Mouse (Mus musculus) cerebellum, adult 11-12 months (tissue): Measurements from ENCODE around the gene Fxr2.
"Not testable (repeated sequence)": the region's sequence is repeated elsewhere in the genome, so short reads cannot be mapped to it uniquely, and the experiment has no call there.

Source experiments
- DNase-seq: peaks from one replicate; pipeline ENCODE4 v3.0.0; 2022

Gene Fxr2

DNA sequence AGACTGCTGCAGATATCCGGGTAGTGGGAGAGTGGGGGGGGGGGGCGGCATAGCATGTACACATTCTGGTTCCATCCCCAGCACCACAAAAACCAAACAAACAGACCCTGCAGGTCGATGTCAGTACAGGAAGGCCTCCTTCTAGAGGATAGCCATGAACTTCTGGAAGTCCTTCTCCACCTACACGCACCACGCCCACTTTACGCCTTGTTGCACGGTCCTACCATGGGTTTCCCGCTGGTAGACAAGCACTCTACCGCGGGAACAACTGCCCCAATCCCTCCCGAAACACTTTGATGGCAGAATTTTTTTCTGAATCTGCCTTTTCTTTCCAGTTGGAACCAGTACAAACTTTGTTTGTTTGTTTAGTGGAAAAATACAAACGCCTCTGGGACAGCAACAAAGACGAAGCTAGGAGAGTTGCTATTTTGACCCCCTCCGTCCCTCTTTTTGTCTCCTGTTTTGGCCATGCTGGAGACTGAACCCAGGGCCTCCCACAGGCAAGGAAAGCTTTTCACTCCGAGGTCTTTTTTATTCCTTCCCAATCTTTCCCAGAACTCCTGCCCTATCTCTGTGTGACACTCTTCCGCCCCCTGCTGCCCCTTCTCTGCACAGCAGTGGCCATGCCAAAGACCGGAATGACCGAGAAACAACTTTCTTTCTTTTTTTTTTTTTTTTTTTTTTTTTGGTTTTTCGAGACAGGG lies 19.1 kb upstream of the Fxr2 start:
- DNase-seq = peak; percentile 79

DNA sequence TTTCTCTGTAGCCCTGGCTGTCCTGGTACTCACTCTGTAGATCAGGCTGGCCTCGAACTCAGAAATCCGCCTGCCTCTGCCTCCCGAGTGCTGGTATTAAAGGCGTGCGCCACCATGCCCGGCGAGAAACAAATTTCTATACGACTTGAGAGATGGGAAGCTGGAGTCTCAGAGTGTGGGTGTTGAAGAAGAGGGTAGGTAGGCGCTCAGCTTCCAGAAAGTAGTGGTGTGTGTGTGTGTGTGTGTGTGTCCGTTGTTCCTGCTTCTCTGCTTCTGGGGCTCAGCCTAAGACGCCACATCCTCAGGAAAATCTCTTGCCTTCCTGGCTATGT lies 18.6 kb upstream of the Fxr2 start:
- not testable (repeated sequence) for DNase-seq

DNA sequence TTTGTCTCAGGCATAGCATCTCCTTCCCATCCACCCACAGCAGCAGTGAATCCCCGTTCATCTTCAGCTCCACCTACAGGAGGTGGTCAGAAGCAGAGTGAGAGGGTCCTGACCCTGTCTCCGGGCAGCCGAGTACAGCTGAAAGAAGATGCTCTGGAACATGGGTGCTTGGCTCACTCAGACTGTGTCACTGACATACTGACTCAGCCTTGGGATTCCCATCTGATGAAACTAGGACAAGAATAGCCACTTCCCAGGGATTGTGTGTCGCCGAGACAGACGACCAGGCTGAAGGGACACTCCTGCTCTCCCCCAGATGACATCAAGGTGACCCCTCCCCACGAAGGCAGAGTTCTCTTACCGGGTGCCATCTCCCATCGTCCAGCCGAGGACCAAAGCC lies 16.0 kb upstream of the Fxr2 start:
- no peak for DNase-seq

DNA sequence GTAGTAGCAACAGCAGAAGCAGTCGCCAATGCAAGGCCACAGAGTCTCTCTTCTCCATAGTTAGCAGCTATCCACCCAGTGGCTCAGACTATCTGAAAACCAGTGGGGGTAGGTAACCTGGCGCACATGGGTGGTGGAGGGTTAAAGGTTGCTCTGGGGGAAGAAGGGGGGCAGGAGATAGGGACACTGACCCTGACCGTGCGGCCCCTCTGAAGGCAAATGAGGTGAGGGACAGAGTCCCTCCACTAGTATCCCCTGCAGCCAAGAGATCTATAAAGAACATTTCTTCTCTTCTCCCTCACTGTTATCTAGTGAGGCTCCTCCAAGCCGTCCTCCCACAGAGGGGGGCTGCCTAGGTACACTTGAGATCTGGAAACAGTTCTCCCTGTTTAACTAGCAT lies 15.0 kb upstream of the Fxr2 start, which contains the start of gene Shbg:
Shbg (minus strand) TSS at position 101 of the 400 bp plus-strand sequence.
- no peak for DNase-seq

DNA sequence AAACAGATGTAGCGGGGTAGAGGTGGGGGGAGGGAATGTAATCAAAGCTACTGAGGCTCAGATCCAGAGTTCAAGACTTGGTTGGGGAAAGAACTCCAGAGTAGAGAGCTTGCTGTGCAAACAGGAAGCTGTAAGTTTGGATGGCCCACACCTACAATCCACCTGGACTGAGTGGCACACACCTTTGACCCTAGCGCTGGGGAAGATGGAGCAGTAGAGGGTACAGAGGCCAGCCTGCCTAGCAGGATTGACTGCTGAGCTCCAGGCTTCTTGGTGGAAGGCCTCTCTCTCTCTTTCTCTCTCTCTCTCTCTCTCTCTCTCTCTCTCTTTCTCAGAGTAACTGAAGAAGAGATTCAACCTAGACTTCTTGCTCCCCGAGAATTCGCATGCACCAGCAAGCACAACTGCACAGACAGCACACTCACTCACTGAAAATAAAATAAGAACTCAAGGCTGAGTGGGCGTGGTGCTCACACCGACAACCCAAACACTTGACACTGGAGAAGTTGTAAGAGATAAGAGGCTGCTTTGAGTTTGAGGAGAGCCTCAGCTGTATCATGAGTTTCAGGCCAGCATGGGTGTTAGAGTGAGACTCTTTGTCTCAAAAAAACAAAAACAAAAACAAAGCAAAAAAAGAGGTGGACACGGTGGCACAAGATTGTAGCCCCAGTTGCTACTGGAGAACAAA lies 12.3 kb upstream of the Fxr2 start:
- no peak for DNase-seq

DNA sequence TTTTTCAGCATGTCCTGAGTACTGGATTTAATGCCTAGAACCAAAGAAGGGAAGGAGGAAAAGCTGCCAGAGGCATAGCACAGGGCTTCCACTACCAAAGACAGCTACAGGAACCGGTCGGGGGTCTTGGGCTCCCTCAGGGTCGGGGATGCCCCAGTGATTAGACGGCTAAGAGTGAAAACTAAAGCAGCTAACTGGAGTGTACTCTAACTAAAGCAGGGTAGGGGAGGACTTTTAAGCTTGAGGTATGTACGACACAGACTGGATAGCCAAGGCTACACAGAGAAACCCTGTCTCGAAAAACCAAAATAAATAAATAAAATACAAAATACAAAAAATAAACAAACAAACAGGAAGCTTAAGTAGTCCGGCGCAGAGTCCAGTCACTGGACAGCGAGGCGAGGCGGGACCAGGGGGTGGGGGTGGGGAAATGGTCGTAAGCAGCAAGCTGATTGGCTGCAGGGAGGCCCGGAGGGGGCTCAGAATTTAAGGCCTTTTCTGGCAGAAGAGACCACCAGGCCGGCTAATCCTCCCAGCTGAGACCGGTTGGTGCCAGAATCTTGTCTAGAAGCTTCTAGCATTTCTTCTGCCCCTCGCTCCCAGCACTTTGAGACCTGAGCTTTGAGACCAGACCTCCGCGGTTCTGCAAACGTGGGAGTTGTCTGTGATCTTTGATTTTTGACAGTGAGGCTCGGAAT lies 11.1 kb upstream of the Fxr2 start, which contains the start of gene Sat2:
Sat2 (plus strand) TSS at position 454 of the 698 bp plus-strand sequence.
- peak; percentile 66 for DNase-seq

DNA sequence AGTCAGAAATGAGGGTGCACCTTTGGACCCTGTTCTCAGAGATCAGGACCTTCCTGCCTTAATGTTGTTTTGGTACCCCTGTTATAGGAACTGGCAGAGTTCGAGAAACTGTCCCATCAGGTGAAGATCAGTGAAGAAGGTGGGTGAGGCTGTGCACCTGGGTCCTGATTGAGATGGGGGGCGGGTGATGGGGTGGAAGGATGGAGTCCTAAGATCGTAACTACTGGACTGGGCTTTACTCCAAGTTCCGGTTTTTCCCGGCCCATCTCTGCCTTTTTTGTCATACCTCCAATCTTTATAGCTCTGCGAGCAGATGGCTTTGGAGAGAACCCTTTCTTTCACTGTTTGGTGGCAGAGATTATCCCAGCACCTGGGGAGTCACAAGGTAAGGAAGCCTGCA lies 10.4 kb upstream of the Fxr2 start:
- peak; percentile 66 for DNase-seq

DNA sequence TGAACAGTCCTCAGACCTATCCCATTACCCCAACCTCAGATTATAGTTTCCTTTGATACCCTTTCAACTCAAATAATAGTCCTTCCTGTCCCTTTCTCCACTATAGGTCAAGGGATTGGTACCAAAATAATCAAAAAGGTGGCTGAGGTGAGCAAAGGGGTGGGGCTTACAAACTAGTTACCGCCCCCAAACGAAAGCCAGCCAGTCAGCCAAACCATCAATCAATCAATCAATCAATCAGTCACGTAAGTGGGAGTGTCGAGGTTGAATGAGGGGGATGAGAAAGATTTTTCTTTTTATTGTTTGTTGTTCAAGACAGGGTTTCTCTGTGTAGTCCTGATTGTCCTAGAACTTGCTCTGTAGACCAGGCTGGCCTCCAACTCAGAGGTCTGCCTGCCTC lies 9.8 kb upstream of the Fxr2 start:
- DNase-seq = no peak

DNA sequence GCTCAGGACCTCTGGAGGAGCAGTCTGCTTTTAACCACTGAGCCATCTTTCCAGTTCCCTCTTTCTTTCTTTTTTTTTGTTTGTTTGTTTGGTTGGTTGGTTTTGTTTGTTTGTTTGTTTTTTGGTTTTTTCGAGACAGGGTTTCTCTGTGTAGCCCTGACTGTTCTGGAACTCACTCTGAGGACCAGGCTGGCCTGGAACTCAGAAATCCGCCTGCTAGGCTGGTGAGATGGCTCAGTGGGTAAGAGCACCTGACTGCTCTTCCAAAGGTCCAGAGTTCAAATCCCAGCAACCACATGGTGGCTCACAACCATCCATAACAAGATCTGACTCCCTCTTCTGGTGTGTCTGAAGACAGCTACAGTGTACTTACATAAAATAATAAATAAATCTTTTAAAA lies 8.5 kb upstream of the Fxr2 start:
- not testable (repeated sequence) for DNase-seq

DNA sequence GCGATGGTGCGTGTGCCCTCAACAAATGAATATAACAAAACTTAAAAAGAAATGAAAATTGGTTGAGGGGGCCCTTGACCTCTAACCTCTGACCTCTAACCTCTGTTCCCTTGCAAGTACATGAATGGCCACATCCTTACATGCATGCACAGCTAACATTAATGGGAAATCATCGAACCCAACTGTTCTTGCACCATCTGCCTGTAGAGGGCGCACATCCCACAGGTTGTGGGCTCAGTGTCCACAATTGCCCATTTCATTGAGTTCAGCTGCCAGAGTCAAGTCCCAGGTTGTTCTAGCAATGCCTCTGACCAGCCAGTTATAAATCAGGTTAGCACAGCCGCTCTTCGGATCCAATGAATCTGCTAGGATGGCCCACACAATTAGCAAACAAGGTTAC lies 4.5 kb upstream of the Fxr2 start:
- DNase-seq = peak; percentile 81

DNA sequence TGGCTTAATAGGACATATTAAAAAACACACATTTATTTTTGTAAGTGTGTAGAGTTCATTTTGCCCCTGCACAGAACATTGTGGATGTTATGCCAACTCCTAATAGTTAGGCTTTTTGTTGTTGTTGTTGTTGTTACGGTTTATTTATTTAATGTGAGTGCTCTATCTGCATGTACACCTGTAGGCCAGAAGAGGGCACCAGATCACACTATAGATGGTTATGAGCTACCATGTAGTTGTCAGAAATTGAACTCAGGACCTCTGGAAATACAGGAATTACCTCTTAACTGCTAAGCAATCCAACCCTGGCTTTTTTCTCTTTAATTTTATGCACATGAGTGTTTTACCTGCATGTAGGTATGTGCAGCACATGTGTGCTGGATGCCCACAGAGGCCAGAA lies 3.0 kb upstream of the Fxr2 start:
- no peak for DNase-seq

DNA sequence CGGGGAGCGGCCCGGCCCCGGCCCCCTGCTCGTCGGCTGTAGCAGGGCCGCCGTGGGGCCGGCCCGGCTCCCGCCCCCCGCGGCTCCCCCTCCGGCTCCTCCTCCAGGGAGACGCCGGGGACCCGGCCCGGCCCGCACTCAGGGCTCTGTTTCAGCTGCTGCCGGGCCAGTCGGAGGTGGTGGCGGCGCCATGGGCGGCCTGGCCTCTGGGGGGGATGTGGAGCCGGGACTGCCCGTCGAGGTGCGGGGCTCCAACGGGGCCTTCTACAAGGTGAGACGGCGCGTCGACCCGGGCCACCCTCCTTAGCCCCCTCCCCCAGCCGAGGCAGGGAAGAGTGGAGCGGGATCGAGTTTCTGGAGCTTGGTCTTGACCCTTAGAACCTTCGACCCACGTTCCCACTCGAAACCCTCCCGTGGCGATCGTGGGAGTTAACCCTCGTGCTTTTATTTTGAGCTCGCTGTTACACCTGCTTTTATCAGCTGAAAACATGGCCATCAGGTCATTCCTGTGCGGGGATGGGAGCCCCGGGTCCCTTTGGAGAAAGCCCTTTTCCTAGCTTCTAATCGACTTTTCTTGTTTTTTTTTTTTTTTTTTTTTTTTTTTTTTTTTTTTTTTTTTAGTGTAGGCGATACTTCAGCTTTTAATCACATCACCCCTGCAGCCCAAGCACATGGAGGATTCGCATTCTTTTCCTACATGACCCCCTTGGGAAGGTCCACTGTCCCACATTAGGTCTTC lies 507 bp downstream of the Fxr2 start:
- peak; percentile 81 for DNase-seq

DNA sequence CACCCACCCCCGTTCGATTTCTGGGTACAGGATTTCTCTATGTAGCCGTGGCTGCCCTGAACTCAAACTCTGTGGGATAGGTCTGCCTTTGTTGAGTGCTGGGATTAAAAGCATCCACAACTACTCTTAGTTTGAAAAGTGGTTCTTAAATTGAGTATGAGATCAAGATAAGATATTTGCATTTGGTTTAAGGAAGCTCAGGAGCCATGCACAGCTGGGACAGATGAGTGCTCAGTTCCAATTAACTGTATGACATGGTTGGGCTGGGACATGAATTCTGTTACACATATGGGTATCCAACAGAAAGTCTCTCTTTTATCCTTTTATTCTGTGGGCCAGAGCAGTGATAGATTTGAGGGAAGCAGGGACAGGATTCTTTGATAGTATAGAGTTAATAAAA lies 2.7 kb downstream of the Fxr2 start:
- no peak for DNase-seq

DNA sequence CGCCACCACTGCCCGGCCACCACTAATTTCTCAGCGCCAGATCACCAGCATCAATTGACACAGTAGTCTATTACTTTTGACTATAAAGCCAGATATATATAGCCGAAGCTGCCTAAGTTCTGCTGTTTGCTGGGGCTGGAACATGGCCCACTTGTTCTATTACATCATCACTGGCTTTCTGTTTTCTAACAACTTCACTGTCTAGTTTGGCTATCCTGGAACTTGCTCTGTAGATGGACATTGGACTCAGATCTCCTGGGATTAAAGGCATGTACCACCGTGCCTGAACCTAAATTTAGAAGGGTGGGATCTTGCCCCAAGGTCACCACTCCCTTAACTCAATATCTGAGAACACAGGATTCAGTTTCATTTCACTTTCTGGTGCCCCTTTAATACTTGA lies 13.1 kb downstream of the Fxr2 start:
- DNase-seq = no peak

DNA sequence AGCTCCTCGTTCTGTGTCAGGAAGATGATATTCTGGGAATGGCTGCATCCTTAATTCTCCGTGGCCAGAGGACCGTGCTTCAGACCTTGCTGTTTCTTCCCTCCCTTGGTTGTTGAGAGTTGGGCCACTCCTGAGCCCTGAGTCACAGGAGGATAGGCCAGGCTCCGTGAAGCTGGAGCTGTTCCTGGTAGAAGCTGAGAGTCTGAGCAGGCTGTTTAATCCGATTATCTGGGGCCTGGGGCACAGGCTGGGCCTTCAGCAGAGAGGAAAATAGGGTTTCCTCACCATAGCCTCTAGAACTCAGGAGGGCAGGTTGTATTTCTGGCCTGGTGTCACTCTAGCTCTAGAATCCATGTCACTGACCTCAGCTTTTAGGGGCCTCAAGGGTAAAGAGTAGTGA lies 20.6 kb downstream of the Fxr2 start:
- no peak for DNase-seq

DNA sequence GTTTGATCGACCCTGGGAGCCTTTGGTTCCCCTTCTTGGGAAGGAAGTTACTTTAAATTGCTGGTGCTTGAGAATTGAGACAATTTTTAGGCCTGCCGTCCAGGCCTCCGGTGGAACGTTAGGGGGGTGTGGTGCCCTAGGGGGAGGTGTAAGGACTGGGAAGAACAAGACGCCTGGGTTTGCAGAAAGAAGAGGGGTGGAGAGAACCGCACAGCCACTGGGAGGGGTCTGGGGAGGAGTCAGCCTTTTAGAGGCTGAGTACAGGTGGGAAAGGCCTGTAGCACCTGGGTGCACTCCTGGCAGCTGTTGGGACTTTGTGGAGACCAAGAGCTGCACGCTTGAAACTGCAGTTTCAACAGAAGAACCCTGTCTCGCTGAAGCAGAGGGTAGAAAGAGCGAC lies 22.0 kb downstream of the Fxr2 start:
- DNase-seq = no peak

DNA sequence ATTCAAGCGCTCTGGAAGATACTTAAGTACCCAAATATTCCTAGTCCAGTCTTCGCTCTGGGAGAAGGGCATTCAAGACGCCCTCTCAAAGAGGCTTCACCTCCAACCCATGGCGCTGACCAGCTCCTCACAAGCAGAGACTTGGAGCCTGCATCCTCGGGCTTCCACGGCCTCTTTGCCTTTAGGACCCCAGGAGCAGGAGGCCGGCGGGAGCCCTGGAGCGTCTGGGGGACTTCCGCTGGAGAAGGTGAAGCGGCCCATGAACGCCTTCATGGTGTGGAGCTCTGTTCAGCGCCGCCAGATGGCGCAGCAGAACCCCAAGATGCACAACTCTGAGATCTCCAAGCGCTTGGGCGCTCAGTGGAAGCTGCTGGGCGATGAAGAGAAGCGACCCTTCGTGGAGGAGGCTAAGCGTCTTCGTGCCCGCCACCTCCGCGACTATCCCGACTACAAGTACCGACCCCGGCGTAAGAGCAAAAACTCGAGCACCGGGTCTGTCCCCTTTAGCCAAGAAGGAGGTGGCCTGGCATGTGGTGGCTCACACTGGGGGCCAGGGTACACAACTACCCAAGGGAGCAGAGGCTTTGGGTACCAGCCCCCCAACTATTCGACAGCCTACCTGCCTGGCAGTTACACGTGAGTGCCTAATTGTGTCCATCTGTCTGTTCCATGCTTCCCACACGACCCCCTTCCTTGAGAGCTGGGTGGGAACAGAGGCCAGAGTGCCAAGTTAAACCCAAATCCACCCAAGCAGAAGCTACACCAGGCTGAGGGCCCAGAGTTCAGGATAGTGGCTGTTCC lies 22.7 kb downstream of the Fxr2 start, which contains the start of gene Sox15:
Sox15 (plus strand) TSS at position 51 of the 801 bp plus-strand sequence.
- DNase-seq = peak; percentile 69

DNA sequence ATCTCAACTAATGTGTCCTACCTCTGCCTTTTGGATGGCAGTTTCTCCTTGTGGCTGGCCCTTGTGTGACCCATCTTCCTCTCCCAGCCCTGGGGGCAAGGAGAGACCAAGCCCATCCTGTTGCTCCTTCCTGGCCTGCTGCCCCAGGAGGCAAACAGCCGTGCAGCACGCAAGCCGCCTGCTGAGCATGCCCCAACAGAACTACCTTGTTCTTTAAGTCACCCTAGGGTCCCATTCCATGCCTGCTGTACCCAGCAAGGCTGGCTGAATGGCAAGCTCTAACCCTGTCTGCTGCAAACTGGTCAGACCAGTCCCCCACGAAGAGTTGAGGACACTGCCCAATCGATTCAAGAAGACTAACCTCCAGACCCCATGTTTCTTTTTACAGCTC lies 23.3 kb downstream of the Fxr2 start:
- DNase-seq = peak; percentile 32

DNA sequence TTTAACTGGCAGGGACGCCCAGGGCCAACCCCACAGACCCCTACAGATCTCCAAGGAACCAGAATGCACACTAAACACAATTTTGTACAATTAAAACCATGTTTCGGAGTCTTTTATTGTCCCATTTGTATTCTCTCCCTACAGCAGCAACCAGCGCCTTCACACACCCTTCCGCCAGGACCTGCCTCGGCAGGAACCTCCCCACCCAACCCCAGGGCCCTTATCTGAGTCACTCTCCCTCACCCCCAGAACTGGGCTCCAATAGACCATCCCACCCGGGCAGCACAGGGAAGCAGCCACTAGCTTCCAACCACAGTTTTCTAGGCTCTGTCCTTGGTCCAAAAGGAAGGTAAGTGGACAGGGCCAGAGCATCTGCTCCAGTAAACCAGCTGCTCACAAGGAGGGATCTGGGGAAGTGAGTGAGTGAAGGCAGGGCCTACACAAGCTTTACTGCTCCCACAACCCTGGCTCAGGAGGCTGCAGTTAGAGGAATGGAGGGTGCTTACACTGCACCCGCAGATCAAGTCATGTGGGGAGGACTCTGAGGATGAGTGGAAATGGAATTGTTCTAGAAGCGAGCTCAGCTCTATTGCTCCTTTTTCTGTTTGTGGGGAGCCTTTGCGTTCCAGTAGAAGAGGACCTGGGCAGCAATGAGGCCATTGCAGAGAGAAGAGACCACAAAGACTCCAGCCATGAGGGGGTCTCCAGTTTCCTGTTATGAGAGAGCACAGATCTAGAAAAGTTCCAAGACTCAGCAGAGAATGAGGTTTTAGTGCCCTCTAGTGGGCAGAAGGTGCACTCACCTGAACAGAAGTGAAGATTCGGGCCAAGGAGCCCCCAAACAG lies 24.0 kb downstream of the Fxr2 start:
- no peak for DNase-seq

DNA sequence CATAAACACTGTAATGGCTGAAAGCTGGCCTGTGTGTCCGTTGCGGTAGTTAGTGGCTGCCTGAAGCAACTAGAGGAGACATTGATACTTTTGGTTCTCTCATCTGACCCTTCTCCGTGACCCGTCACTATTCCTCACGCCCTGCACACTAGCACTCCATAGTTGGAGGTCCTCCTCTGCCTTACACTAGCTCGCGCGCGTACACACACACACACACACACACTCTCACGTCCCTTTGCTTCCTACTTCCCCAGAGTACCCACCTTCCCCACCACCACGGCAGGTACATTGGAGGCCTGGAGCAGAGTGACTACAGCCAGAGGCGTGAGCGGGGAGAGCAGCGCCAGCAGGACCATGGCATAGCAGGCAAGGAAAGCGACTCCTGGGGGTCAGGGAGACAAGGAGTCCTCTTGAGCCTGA lies 24.7 kb downstream of the Fxr2 start:
- DNase-seq = peak; percentile 45

DNA sequence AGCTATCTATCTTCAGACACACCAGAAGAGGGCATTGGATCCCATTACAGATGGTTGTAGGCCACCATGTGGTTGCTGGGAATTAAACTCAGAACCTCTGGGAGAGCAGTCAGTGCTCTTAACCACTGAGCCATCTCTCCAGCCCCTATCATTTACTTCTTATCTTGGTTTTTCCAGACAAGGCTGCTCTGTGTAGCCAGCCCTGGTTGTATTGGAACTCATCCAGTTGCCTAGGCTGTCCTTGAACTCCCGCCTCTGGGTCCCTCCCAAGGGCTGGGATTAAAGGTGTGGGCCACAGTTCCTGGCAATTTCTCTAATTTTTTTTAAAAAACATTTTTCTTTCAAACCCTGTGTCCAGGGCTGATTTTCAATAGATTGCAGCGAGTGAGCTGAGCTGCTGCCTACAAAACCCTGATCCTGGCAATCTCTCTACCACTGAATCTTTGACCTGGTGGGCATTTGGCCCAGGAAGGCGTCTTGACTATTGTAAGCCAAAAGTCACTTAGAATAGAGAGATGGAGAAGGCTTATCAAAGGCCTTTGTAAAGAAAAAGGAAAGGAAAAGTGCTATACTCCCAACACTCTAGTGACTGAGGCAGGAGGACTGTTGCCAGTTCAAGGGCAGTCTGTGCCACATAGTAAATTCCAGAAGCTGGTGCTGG lies 28.6 kb downstream of the Fxr2 start:
- DNase-seq = peak; percentile 56
